Mouse (Mus musculus) MEL-GATA-1-ER (cell line): Measurements from ENCODE around the gene Chrm5.

Source experiments
- DNase-seq: peaks from one replicate; pipeline ENCODE4 v3.0.0-alpha.2; 2012; ENCODE audit warnings: low read depth; ENCODE audit errors: extremely low read depth

The Chrm5 gene

DNA sequence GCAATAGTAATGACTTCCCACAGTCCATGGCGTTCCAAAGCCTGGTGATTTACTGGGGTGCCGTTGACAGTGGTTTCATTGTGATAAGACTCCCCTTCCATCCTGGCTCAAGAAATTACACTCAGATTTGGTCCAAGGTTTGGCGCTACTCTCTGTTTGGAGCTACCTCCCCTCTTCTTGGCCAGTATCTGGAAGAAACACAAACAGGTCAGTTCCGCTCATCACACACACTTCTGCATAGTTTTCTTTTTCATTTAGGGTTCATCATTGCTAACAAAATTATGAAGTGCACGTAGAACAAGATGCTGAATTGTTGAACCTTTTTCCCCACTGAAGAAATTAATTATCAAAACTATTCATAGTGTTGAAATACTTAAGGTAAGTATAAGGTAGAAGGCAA lies at the start of gene Chrm5:
TSS of gene Chrm5 (minus strand) at position 101 of the 400 bp plus-strand sequence.
- no peak for DNase-seq

DNA sequence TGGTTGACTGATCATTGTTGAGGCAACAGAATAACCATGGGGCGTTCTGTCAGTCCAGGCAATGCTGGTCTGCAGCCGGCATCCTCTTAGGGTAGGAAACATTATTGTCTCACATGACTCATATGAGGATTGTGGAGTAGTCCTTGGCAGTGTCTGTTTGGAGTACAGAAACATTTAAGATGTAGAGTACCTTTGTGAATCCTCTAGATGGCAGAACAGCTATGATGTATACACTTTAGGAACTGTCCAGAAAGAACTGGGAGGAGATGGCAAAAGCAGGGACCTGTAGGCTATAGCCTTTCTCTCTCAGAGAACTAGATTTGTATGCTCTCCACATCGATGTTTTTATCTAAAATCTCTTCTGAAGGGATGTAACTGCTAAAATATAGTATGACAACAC lies 46.4 kb upstream of the Chrm5 start:
- DNase-seq = no peak

DNA sequence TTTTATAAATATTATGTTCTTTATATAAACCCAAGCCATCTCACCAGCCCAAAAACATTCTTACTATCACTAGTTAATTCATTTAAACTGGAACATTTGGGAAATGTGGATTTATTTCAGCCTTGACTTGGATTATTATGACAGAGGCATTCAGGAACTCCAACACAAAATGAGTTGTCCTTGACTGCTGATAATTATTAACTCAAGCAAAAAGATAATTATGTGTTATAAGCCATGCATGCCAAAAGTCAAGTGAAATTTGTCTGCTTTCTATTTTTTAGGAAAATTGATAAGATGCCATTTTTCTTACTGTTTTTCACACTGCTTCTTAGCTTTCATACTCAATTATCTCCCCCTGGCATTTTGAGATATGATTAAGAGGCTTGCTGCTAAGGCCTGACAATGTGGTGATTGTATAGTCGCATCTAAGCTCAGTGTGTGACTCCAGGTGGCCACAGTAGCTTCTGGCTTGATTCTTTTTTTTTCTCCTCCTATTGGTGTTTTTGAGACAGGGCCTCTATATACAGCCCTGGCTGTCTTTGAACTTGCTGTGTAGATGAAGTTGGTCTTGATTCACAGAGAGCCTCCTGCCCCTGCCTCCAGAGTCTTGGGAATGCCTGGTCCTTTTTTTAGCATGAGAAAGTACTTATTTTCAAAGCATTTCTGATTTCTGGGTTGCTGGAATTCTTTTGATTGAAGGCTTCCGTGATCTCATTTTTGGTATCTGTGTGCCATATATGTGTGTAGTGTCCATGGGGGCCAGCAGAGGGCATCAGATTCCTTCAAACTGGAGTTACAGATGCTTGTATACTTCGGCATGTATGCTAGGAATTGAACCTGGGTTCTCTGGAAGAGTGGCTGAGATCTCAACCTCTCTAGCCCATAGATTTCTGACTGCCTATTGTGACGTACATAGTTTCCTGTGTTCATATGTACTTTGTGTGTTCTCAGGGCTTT lies 40.2 kb upstream of the Chrm5 start:
- no peak for DNase-seq

DNA sequence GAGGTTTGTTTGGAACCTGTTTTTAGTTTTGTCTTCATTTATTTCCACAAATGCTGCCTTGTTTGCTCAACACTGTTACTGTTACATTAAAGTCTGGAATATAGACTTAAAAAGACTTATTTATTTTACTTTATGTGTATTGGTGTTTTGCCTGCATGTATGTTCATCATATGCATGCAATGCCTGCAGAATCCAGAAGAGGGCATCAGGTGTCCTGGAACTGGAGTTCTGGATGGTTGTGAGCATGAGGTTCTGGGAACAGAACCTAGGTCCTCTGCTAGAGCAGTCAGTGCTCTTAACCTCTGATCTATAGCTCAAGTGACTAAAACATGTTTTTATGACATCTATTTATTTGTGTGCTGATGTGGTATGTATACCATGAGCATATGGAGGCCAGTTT lies 38.0 kb upstream of the Chrm5 start:
- DNase-seq = no peak

DNA sequence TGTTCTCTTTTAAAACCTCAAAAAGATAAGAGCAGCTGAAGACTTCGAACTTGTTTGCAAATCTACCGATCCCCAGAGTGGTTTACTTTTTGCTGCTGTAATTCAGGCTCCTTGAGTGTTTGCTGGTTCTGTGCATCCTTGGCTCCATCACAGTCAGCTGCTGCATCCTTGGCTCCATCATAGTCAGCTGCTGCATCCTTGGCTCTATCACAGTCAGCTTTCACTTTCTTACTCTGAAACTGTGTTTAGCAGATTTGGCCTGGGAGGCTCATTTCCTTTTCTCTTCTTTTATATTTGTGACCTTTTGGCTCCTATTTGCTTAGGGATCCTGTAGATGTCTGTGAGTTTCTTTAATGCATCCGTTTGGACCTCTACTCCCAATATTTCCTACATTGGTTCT lies 36.6 kb upstream of the Chrm5 start:
- DNase-seq = no peak

DNA sequence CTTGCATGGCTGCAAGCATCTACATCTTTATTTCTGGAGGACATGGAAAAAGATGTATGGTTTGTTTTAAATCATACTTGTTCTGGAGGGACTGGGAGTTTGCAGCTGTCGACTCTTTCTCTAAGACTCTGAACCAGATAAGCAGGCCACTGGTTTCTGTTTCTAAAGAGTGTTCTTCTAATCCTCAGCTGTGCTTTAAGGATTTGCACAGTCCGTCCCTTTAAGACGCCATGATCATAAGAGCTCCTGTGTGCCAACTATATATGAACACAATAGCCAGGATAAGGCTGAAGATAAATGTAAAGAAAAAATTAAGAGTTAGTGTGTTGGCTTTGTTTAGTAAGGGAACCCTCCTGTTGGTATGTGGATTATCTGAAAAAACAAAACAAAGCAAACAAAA lies 36.2 kb upstream of the Chrm5 start:
- no peak for DNase-seq

DNA sequence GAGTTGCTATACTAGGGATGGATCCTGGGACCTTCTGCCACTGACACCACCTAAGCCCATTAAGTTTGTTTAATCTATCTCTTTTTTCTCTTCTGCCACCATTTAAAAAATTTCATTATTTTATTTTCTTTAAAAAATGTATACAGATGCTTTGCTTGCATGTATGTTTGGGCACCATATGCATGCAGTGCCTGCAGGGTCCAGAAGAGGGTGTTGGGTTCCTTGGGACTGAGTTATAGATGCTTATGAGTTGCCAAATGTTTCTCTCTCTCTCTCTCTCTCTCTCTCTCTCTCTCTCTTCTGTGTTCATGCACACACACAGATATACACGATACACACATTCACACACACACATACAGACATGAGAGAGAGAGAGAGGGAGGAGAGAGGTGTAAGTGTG lies 32.5 kb upstream of the Chrm5 start:
- DNase-seq = no peak

DNA sequence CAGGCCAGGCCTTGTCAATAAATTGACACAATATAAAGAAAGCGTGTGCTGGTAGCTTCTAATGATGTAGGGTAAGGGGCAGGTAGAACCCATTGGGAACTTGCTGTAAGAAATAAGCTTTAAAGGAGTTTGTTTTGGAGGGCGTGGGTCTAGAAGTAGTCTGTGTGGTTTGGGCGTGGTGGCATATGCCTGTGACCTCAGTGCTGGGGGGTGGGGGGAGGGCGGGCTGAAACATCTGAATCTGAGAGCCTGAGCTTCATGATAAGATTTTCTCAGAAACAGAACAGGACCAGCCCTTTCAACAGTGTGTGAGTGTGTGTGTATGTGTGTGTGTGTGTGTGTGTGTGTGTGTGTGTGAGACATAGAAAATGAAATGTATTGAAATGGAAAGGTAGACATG lies 29.6 kb upstream of the Chrm5 start:
- DNase-seq = peak; percentile 90

DNA sequence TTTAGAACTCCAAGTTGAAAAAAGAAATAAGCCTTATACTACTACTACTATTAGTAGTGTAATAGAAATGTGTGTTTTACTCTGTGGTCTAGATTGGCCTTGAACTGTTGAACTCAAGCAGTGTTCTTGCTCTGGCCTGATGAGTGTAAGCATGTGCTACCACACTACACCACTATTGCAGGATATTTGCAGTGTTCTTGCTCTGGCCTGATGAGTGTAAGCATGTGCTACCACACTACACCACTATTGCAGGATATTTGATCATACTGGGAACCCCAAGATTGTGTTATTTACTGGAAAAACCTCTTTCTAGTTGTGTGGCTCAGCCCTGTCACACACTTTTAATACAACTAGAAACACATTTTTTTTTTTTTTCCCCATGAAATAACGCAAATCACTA lies 26.9 kb upstream of the Chrm5 start:
- DNase-seq = no peak

DNA sequence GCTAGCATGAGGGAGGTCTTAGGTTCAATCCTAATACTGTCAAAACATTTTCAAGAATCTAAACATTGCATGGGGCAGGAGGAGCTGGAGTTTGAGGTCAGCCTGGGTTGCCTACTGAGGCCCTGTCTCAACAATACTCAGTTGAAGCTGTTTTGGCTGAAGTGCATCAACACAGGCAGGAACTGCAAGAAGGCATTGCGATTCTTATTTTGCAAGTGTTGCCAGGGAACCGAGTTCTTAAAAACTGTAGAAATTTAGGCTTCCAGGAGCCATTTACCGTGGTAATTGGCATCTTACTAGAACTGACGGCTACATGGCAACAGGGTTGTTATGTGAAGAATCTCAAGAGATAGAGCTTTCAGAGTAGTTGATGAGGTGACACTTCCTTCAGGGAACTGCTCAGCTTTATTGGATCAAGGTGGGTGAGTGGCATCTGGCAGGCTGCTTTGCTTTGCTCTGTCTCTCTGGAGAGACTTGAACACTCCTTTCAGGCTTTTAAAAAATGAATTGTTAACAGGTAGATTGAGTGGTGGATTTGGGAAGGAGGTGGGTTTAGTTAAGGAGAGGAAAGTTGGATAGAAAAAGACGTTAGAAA lies 26.4 kb upstream of the Chrm5 start:
- no peak for DNase-seq

DNA sequence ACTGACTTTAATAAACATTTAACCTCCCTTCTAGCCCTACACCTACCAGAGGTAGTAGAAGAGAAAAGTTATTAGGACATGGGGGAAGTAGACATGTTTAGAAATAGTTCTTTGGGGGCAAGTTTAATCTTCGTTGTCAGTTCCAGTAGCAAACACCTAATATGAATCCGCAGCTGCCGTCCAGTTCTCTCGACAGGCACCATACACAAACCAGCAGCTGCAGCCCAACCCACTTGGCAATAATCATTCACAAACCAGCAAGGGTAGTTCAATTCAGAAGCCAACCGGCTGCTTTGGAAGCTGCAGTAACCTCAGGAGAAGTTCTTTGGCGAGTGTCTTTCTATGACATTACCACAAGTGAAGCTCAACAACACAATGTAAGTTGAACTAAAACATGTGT lies 23.4 kb upstream of the Chrm5 start:
- DNase-seq = no peak

DNA sequence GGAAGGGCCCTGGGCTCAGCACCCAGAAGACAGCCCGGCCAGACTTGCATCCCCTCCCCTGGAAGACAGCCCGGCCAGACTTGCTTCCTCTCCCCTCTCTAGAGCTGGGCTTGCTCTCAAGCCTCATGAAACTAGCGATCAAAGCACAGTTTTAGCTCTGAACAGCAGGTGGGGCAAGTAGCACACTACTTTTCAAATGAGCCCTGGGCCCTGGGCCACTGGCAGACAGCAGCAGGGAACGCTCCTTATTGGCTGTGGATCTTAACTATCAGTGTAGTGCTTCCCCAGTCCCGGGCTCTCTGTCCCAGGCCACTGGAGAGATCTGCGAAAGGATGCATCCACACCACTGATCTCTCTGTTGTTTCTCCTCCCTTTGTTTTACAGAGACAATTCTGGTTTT lies 20.6 kb upstream of the Chrm5 start:
- peak; percentile 77 for DNase-seq

DNA sequence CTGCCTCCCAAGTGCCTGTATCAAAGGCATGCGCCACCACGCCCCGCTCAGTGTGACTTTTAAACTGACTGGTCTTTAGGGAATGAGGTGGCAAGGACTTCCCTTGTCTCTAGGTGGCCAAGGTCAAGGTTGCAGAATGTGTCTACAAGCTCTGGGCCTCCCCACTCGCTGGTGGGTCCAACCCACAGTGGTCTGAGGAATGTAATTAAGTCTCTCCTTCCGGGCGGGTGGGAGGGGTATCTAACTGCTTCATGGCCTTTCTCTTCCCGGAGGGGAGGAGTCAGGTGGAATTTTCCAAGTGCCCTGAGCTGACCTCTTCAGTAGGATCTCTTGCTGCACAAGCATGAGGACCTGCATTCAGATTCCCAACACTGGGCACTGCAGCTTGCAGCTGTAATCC lies 17.3 kb upstream of the Chrm5 start:
- DNase-seq = no peak

DNA sequence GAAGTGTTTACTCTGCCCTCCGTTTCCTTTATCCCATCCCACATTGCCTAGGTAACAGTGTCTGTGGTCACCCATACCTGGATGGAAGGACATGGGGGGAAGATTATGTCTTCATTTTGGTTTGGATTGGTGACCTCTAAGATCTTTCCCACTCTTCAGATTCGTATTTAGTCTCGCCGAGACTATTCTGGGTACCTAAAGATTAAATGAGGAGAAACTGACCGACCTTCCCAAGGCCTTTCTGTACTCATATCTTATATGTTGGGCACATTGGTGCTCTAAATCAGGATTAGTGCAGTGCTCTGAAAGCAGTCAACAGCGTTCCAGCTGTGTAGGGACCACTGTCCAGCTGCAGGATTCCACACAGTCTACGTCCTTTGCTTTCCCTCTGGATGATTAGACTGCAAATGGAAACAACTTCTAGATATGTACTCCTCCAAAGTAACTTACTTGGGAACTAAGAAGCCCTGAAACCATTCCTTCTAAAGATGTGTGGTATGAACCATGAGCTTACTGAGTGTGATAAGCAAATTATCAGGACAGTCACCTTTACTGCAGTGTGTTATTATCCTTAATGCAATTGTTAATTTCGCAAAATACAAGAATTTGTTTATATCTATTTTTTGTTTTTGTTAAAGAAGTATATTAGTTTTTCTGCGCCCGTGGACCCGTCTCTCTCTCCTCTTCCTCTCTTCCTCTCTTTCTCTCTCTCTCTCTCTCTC lies 13.1 kb upstream of the Chrm5 start:
- peak; percentile 37 for DNase-seq

DNA sequence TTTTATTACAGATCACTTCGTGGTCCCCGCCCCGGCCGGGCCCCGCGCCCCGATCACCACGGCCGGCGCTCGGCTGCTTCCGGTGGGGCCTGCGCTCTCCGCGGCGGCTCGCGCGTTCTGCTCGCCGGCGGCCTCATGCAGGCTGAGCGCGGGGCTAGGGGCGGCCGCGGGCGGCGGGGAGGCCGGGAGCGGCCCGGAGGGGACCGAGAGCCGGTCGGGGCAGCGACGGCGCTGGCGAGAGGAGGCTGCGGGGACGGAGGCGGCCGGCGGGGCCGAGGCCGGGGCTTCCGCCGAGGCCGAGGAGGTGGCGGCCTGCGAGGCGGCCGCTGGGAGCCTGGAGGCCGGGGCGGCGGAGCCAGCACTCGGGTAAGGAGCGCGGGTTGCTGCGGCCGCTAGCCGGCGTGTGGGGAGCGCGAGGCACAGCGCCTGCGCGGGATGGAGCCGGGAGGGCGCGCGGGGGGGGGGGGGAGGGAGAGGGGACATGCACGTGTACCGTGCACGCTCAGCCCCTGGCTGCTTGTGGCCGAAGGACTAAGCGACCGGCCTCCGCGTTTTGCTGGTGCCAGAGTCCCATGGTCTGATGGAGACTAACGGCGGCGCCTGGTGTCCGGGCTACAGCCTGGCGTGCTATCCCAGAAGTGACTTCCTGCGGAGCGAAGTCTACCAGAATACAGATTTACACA lies 12.4 kb upstream of the Chrm5 start, which contains the start of gene Aven:
TSS of gene Aven (plus strand) at position 109 of the 683 bp plus-strand sequence.
- DNase-seq = no peak

DNA sequence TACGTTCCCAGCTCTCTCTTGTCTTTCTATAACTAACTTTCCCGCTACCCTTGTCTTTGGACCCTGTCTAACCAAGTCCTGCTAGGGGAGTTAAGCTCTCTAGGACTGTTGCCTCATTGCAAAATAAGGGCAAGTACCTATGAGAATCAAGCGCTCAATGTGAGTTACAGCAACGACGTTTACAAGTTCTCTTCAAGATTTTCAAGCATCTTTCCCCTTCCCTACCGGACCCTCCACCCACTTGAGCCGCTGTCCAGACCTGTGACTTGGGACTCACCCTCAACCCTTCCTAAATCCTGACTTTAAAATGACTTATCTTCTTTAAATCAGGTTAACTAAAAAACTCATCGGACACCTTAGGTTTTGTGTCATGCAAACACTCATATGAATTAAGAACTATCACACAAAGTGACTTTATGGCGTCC lies 11.9 kb upstream of the Chrm5 start:
- peak; percentile 30 for DNase-seq

DNA sequence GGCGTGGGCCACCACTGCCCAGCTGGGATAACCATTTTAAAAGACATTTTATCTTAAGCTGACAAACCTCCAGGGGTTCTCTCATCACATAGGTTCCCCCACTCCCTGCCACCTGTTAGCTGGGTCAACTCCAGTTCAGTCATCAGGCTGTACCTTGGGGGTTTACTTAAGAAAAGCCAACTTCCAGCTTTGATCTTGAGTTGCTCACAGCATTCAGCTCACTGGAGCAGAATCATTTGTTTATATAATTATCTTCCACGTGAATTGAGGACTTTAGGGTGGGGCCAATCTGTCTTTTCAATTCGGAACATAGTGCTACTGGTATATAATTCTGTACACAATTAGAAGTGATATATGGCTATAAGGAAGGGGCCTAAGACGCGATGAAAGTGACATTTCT lies 11.1 kb upstream of the Chrm5 start:
- DNase-seq = no peak

DNA sequence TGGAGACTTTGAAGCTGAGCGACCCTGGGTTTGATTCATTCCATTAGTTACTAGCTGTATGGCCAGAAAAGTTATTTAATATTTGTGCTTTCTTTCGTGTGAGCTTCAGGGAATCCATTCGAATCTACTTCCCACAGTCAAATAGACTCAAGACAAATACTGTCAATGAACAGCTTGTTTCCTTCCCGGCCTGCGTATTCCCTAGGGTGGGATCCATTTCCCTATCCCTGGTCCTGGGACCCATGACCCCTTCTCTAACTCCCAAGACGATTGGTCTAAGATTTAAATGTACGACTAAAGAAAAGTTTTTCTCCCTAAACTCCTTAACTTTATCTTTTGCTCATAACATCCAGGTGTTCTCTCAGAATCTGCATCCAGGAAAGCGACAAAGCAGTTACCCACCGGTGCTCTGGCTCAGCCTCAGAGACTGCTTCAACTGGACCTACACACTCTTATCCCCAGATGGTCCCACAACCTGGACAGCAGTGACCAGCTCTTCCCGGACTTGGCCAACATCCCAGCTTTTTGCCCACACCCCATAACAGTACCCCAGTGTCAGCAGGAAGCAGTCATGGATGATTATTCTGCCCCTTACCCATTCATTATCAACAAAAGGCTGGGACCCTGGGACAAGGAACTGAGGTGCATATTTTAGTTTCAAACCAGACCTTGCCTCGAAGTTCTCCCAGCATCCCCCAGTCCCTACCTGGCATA lies 10.1 kb upstream of the Chrm5 start:
- DNase-seq = no peak

DNA sequence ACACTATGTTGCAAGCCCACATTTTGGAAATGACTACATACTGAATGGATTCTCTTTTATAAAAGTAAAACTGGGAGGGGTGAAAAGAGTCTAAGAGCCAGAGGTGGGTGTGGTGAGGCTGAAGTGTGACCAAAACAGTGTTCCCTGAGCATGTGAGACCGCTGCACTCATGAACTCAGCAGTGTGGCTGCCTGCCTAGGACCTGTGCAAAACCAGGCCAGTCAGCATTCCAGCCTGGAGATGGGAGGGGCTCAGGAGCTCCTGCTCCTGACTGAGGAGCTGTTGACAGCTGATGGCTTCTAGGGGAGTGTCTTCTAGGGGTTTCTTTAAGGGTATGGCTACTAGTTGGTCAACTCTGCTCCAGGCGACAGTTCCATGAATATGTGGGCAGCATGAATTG lies 4.3 kb upstream of the Chrm5 start:
- DNase-seq = no peak

DNA sequence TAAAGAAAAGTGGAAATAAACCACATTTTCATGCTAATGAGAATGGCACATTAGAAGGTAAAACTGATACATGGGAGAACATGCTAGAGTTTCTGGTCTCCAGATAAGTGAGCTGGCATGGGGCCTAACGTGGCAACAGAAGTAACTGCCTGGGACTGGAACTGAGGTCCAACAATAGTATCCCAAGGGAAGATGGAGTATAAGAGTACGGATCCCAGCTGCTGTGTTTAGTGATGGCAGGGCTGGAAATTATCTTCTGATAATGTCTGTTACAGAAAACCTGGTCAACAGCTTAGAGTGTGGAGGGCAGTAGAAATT lies 2.7 kb upstream of the Chrm5 start:
- no peak for DNase-seq
